Mouse (Mus musculus): ENCODE results near the gene 1700013G24Rik. TPM values are rescaled to one million over a fixed set of nuclear protein-coding genes. Genes with fewer than 3 reads are reported as not detected.
"Not testable (repeated sequence)": the region's sequence is repeated elsewhere in the genome, so short reads cannot be mapped to it uniquely, and the experiment has no call there.

1700013G24Rik gene
- polyA plus RNA-seq (2016; fragmentation: Nextera tagmentation; extraction: Ambion mirVana) = not detected in 2 replicates

DNA sequence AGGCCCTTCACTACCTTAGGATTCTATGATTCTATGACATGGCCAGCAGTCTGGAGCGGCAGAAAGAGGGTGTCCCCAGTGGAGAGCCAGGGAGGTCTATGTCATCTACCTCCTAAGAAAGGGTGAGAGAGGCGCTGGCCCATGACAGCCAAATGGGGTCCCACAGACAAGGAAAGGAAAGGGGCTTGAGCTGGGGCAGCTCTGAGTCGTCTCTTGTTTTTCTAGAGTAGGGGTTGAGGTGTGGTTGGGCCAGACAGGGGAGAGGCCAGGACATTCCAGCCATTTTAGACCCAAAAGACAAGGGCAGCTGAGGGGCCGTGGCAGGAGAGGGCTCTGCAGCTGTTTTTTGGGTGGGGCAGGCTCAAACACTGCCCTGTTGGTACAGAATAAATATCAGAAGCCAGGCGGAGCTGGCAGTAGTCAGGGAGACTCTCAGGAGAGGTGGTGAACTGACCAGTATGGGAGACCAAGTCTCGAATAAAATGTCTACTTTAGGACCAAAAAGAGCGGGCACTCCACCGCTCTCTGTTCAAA is at the start of gene 1700013G24Rik:
Gene 1700013G24Rik, plus strand, starts transcription at position 51 of the 534 bp plus-strand sequence.
- no peak within 1 kb of the TSS for H3K4me3 ChIP-seq (replicated peaks)
- H3K4me1 ChIP-seq = peaks cover 8% of the 10 kb centered on the region
- H3K27me3 ChIP-seq = no peaks in the 10 kb centered on the region
- no peaks in the 10 kb centered on the region for H3K9me3 ChIP-seq
- H3K9ac ChIP-seq = no peak within 1 kb of the TSS
- no peak for ATAC-seq (ENCODE audit: low FRiP score)
- WGBS = 85% methylated on average over 8 of the region's 8 CpGs
- H3K36me3 ChIP-seq (replicated peaks) = no peaks in the 10 kb centered on the region
- no peak within 1 kb of the TSS for H3K27ac ChIP-seq
- H3K4me2 ChIP-seq = no peak within 1 kb of the TSS

DNA sequence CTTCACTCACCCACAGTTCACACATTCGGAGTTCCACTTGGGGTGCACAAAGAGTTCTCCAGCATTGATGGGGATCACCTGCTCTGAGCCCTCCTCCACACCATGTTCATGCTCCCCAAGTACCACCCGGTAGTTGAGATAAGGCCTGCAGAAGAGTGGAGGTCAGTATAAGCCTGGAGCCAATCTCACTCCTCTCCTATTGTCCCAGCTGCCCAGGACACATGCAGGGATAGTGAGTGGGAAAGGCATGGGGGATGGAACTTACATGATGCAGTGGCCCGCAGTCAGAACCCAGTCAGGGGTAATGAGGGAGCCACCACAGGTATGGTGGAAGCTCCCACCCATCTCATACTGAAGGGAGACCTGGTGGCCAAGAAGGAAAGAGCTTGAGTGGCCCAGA is 47.5 kb upstream of the 1700013G24Rik start:
- Histone ChIP-seq H3K9me3 (no peaks in the 10 kb centered on the region), H3K4me1 (no peaks in the 10 kb centered on the region), H3K4me2 (no peak overlapping the region), H3K36me3 (replicated peaks) (no peaks in the 10 kb centered on the region), H3K27me3 (no peaks in the 10 kb centered on the region), H3K27ac (no peak overlapping the region), H3K9ac (no peak overlapping the region), H3K4me3 (replicated peaks) (no peak overlapping the region)
- WGBS = 93% methylated on average over 3 of the region's 3 CpGs
- no peak for ATAC-seq (ENCODE audit: low FRiP score)

DNA sequence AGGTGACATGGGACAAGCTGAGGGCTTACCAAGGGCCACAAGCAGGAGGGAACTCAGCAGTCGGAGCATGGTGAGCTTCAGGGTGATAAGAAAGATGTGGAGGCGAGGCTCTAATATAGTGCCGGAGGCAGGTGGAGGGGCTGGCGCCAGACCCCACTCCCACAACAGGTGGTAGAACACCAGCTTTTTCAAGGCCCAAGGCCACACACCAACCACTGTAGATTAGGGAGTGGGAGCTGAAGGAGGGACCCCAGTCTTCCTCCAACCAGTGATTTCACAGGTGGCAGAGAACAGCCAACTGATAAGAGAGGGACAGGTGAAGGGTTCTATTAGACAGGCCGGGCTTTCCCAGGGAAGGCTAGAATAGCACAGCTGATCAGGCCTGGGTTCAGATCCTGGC is 43.4 kb upstream of the 1700013G24Rik start, which contains the start of gene Cela3a:
Gene Cela3a, minus strand, starts transcription at position 101 of the 400 bp plus-strand sequence.
- Histone ChIP-seq H3K4me1 (no peaks in the 10 kb centered on the region), H3K9ac (no peak within 1 kb of the TSS), H3K36me3 (replicated peaks) (no peaks in the 10 kb centered on the region), H3K27ac (no peak within 1 kb of the TSS), H3K27me3 (no peaks in the 10 kb centered on the region), H3K4me2 (no peak within 1 kb of the TSS), H3K9me3 (no peaks in the 10 kb centered on the region), H3K4me3 (replicated peaks) (no peak within 1 kb of the TSS)
- ATAC-seq (ENCODE audit: low FRiP score) = no peak
- 92% methylated on average over 5 of the region's 5 CpGs for WGBS

DNA sequence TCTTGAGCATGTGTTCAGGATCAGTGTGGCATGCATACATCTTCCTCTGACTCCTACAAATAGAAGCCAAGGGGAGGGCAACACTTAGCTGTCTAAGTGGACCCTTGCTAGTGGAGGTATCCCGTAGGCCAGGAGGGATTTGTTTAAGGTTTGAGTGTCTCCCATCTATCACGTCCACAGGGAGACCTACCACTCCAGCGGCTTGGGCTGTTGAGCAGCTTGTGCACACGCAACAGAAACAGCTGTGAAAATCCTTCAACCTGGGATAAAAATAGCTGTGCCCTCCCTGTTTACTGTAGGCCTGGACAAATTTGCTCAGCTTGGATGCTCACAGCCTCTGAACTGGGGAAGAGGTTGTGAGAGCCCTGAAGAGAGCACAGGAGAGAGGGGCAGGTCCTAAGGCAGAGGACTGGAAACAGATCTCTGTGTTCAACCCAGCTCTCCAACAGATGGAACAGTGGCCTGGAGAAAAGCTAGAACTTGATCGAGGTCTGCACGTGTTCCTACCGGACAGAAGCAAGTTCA is 40.8 kb upstream of the 1700013G24Rik start:
- WGBS = 89% methylated on average over 7 of the region's 7 CpGs
- ATAC-seq (ENCODE audit: low FRiP score); H3K27me3 ChIP-seq: not testable (repeated sequence)

DNA sequence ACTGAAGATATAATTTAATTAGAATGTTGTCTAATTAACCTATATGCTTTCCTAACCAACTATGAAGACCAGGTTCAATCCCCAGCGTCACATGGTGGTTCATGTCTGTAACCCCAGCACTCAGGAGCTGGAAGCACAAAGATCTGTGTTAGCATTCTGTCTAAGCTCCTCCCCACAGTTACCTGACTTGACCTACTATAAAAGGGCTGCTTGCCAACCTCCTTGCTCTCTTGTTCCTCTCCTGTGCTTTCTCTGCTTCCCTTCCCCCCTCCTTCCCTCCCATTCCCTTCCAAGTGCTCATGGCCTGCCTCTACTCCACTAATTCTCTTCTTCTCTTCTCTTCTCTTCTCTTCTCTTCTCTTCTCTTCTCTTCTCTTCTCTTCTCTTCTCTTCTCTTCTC is 38.1 kb upstream of the 1700013G24Rik start:
- no peaks in the 10 kb centered on the region for H3K36me3 ChIP-seq (replicated peaks)
- 53% methylated on average over 1 of the region's 1 CpGs for WGBS
- ATAC-seq (ENCODE audit: low FRiP score) = no peak
- no peaks in the 10 kb centered on the region for H3K27me3 ChIP-seq
- no peak overlapping the region for H3K4me2 ChIP-seq
- H3K4me3 ChIP-seq (replicated peaks) = no peak overlapping the region
- H3K9ac ChIP-seq = no peak overlapping the region
- H3K9me3 ChIP-seq = no peaks in the 10 kb centered on the region
- H3K27ac ChIP-seq = no peak overlapping the region
- H3K4me1 ChIP-seq = no peaks in the 10 kb centered on the region

More for the DNA sequence above, 40.8 kb upstream of the 1700013G24Rik start:
- not testable (repeated sequence) for H3K4me3 ChIP-seq (replicated peaks); H3K9ac ChIP-seq; H3K4me1 ChIP-seq; H3K36me3 ChIP-seq (replicated peaks); H3K4me2 ChIP-seq; H3K9me3 ChIP-seq; H3K27ac ChIP-seq

DNA sequence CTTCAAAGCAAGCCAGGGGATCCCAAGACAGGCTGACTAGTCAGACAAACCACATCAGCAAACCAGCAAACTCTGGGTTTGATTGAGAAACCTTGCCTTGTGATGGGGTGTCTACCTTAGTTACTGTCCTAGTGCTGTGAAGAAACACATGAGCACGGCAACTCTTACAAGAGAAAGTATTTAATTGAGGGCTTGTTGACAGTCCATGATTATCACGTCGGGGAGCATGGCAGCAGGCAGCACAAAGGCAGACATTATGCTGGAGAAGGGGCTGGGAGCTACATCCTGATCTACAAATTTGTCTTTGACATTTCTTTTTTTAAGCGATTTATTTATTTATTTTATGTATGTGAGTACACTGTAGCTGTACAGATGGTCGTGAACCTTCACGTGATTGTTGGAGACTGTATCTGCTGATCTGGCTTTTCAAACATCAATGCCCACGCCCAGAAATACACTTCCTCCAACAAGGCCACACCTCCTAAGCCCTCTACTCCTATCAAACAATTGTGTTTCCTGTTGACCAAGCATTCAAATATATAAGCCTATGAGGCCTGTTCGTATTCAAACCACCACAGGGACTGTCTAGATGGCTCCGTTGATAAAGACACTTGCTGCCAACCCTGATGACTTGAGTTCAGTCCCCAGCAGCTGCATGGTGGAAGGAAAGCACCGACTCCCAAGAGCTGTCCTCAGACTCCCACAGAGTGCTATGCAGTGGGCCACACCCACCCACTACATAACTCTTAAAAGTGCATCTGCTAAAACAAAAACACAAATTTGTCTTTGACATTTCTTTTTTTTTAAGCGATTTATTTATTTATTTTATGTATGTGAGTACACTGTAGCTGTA is 35.1 kb upstream of the 1700013G24Rik start:
- no peak overlapping the region for H3K9ac ChIP-seq
- ATAC-seq (ENCODE audit: low FRiP score) = no peak
- no peaks in the 10 kb centered on the region for H3K9me3 ChIP-seq
- H3K4me2 ChIP-seq = no peak overlapping the region
- no peaks in the 10 kb centered on the region for H3K27me3 ChIP-seq
- no peaks in the 10 kb centered on the region for H3K4me1 ChIP-seq
- H3K36me3 ChIP-seq (replicated peaks) = no peaks in the 10 kb centered on the region
- H3K4me3 ChIP-seq (replicated peaks) = no peak overlapping the region
- H3K27ac ChIP-seq = no peak overlapping the region
- WGBS = 76% methylated on average over 11 of the region's 11 CpGs

DNA sequence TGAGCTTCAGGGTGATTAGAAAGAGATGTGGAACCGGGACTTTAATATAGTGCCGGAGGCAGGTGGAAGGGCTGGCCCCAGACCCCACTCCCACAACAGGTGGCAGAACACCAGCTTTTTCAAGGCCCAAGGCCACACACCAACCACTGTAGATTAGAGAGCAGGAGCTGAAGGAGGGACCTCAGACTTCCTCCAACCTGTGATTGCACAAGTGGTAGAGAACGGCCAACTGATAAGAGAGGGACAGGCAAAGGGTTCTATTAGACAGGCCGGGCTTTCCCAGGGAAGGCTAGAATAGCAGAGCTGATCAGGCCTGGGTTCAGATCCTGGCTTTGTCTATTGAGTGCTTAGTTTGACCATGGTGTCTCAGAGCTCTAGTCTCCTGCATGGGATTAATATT is 22.6 kb upstream of the 1700013G24Rik start, which contains the start of gene Cela3b:
Gene Cela3b, minus strand, starts transcription at position 39 of the 400 bp plus-strand sequence.
- Histone ChIP-seq H3K4me1 (no peaks in the 10 kb centered on the region), H3K4me3 (replicated peaks) (no peak within 1 kb of the TSS), H3K27ac (no peak within 1 kb of the TSS), H3K9ac (no peak within 1 kb of the TSS), H3K9me3 (no peaks in the 10 kb centered on the region), H3K4me2 (no peak within 1 kb of the TSS), H3K36me3 (replicated peaks) (no peaks in the 10 kb centered on the region), H3K27me3 (no peaks in the 10 kb centered on the region)
- 98% methylated on average over 4 of the region's 4 CpGs for WGBS
- no peak for ATAC-seq (ENCODE audit: low FRiP score)

DNA sequence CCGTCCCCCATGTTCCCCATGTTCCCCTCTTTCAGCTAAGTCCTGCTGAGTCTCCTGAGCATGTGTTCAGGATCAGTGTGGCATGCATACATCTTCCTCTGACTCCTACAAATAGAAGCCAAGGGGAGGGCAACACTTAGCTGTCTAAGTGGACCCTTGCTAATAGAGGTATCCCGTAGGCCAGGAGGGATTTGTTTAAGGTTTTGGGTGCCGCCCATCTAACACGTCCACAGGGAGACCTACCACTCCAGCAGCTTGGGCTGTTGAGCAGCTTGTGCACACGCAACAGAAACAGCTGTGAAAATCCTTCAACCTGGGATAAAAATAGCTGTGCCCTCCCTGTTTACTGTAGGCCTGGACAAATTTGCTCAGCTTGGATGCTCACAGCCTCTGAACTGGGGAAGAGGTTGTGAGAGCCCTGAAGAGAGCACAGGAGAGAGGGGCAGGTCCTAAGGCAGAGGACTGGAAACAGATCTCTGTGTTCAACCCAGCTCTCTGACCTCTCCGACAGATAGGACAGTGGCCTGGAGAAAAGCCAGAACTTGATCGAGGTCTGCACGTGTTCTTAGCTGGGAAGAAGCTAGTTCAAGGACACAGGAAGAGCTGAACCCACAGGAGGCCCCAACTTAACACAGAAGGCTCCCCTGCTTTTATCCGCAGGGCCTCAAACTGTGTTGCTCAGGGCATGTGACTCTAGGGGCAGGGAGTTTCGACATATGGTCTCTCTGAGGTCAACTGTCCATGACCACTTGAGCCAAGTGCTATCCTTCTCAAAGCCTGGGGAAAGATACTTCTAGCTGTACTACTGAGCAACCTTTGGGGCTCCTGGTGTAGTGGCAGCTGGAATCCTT is 20.2 kb upstream of the 1700013G24Rik start:
- H3K27me3 ChIP-seq; H3K9me3 ChIP-seq; H3K4me1 ChIP-seq; H3K4me3 ChIP-seq (replicated peaks); H3K4me2 ChIP-seq; H3K27ac ChIP-seq; H3K36me3 ChIP-seq (replicated peaks); ATAC-seq (ENCODE audit: low FRiP score); H3K9ac ChIP-seq: not testable (repeated sequence)
- 86% methylated on average over 10 of the region's 10 CpGs for WGBS

DNA sequence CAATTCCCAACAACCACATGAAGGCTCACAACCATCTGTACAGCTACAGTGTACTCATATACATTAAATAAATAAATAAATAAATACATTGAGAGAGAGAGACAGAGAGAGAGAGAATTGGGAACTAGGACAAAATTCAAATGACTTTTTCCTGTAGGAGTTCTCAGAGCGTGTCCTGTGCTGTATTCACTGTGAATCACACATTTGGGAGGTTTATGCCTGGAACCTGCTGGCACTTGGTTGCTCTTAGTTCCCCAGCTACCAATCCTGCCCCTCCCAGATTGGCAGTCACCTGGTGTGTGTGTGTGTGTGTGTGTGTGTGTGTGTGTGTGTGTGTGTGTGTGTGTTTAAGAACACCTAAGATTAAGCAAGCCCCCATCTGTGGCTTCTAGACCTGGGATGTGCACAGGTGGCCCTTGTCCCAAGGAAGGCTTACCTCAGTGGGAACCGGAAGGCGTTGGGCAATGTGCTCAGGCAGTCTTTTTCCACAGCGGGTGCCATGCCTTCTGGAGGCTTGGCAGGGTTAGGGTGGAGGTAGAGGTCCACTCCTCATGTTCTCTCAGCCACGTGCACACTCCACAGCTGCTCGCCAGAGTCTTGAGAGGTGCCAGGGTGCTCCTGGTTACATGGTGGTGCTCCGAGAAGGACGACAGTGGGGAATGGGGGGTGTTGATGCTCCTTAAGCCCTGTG is 16.0 kb upstream of the 1700013G24Rik start:
- Histone ChIP-seq H3K9ac (no peak overlapping the region), H3K9me3 (no peaks in the 10 kb centered on the region), H3K27me3 (no peaks in the 10 kb centered on the region), H3K27ac (no peak overlapping the region), H3K36me3 (replicated peaks) (no peaks in the 10 kb centered on the region), H3K4me1 (no peaks in the 10 kb centered on the region), H3K4me3 (replicated peaks) (no peak overlapping the region), H3K4me2 (no peak overlapping the region)
- WGBS = 83% methylated on average over 8 of the region's 8 CpGs
- ATAC-seq (ENCODE audit: low FRiP score) = no peak

DNA sequence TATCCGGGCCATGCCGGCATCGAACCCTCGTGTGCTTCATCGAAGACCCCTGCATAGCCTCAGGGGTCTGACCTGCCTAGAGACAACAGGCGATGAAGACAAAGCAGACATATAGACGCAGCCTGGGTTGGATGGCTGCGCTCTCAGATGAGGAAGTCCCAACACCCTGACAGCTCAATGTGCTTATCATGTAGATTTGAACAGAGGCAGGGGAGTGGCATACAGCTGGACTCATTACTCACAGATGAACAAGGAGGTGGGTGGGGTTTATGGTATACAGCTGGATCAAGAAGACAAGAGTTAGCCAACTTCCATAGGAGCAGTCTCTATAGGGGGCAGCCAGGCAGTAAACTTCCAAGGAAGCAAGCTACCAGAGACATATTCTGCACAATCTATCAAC is 14.2 kb upstream of the 1700013G24Rik start:
- Histone ChIP-seq H3K9ac (no peak overlapping the region), H3K36me3 (replicated peaks) (no peaks in the 10 kb centered on the region), H3K4me3 (replicated peaks) (no peak overlapping the region), H3K4me2 (no peak overlapping the region), H3K9me3 (no peaks in the 10 kb centered on the region), H3K27me3 (no peaks in the 10 kb centered on the region), H3K27ac (no peak overlapping the region), H3K4me1 (no peaks in the 10 kb centered on the region)
- ATAC-seq (ENCODE audit: low FRiP score) = no peak
- WGBS = 88% methylated on average over 8 of the region's 8 CpGs

DNA sequence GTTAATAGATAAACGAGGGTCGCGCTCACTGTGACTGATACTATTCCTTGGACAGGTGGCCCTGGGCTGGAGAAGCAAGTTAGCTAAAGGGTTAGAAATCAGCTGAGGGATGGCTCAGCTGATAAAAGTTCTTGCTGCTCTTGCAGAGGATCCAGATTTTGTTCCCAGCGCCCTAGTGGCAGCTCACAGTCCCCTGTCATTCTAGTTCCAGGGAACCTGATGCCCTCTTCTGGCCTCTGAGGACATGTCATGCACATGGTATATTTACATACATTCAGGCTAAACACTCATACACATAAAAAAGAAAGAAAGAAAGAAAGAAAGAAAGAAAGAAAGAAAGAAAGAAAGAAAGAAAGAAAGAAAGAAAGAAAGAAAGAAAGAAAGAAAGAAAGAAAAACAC is 11.8 kb upstream of the 1700013G24Rik start:
- Histone ChIP-seq H3K9me3 (no peaks in the 10 kb centered on the region), H3K4me1 (no peaks in the 10 kb centered on the region), H3K4me2 (no peak overlapping the region), H3K36me3 (replicated peaks) (no peaks in the 10 kb centered on the region), H3K9ac (no peak overlapping the region), H3K4me3 (replicated peaks) (no peak overlapping the region), H3K27ac (no peak overlapping the region), H3K27me3 (no peaks in the 10 kb centered on the region)
- 86% methylated on average over 4 of the region's 4 CpGs for WGBS
- no peak for ATAC-seq (ENCODE audit: low FRiP score)

DNA sequence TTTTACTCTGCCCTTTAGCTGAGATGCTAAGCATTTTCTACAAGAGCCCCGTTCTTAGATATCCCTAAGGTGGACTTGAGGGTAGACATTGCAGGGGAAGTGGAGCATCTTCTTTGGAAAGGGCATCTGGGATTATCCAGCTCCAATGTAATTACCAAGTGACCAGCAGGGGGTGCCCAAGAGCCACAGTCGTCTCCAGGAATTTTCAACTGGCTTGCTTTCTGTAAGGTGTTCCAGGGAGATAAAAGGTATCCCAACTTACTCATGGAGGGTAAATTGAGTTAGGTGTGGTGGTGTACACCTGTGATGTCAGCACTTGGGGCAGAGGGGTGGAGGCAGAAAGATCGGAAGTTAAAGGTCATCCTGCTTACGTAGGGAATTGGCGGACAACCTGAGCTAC is 9.5 kb upstream of the 1700013G24Rik start:
- no peak for ATAC-seq (ENCODE audit: low FRiP score)
- H3K9me3 ChIP-seq = no peaks in the 10 kb centered on the region
- peaks cover 8% of the 10 kb centered on the region for H3K4me1 ChIP-seq
- H3K9ac ChIP-seq = no peak overlapping the region
- WGBS = 34% methylated on average over 5 of the region's 5 CpGs
- H3K27ac ChIP-seq = no peak overlapping the region
- no peak overlapping the region for H3K4me2 ChIP-seq
- no peaks in the 10 kb centered on the region for H3K27me3 ChIP-seq
- no peak overlapping the region for H3K4me3 ChIP-seq (replicated peaks)
- no peaks in the 10 kb centered on the region for H3K36me3 ChIP-seq (replicated peaks)

Data from forebrain, embryonic 12.5 days (tissue).